Mouse (Mus musculus): ENCODE measurements around the gene Vmn1r93. TPM values are rescaled to one million over a fixed set of nuclear protein-coding genes. Genes with fewer than 3 reads are reported as not detected.
"Not testable (repeated sequence)": the region's sequence is repeated elsewhere in the genome, so short reads cannot be mapped to it uniquely, and the experiment has no call there.

Gene Vmn1r93
- not detected in 2 replicates for polyA plus RNA-seq (2015; fragmentation: Nextera tagmentation; extraction: Ambion mirVana)

DNA sequence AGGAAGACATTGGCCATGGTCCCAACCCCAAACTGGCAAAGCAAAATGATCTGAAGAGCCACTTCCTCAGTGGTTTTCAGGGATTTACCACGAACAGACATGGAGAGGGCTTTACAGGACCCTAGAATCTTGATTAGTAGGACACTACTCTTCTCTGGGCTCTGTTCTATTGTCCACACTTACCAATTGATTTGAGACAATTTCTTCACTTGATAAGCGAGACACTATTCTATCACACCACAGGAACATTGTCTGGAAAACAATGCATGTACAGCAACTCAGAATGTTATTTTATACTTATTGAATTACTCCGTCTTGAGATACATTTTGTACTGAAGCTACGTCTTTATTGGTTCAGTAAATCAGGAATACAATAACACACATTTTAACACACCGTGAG lies at the start of gene Vmn1r93:
Gene Vmn1r93, minus strand, starts transcription at position 101 of the 400 bp plus-strand sequence.
- not testable (repeated sequence) for H3K27ac ChIP-seq; H3K36me3 ChIP-seq; H3K4me3 ChIP-seq; H3K9me3 ChIP-seq; H3K27me3 ChIP-seq; ATAC-seq (ENCODE audit: low FRiP score, low read depth); H3K4me2 ChIP-seq (replicated peaks); H3K4me1 ChIP-seq; H3K9ac ChIP-seq
- no CpG with 5 or more reads among the region's 5 CpGs for WGBS

DNA sequence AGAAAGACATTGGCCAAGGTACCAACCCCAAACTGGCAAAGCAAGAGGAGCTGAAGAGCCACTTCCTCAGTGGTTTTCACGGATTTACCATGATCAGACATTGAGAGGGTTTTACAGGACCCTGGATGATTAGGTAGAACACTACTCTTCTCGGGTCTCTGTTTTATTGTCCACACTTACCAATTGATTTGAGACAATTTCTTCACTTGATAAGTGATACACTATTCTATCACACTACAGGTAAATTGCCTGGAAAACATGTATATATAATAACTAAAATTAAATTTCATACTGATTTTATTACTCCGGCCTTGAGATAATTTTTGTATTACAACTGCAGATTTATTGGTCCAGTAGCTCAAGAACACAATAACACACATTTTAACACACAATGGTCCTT lies 29.4 kb upstream of the Vmn1r93 start, which contains the start of gene Vmn1r94:
Gene Vmn1r94, minus strand, starts transcription at position 101 of the 400 bp plus-strand sequence.
- WGBS = no CpG with 5 or more reads among the region's 3 CpGs

GRCm38 (mm10) chr7:20122479-20122878 lies 16.4 kb downstream of the Vmn1r93 start, which contains the start of gene Gm16442:
TSS of gene Gm16442 (minus strand) at chr7:20122579.
- H3K4me3 ChIP-seq; H3K4me1 ChIP-seq; H3K27ac ChIP-seq; H3K36me3 ChIP-seq; ATAC-seq (ENCODE audit: low FRiP score, low read depth); H3K9ac ChIP-seq; H3K27me3 ChIP-seq; H3K4me2 ChIP-seq (replicated peaks); H3K9me3 ChIP-seq: not testable (repeated sequence)
- WGBS = no CpG with 5 or more reads among the region's 2 CpGs

More for the DNA sequence above, 29.4 kb upstream of the Vmn1r93 start, which contains the start of gene Vmn1r94:
- H3K36me3 ChIP-seq; H3K4me1 ChIP-seq; H3K9ac ChIP-seq; H3K4me2 ChIP-seq (replicated peaks); ATAC-seq (ENCODE audit: low FRiP score, low read depth); H3K9me3 ChIP-seq; H3K27me3 ChIP-seq; H3K27ac ChIP-seq; H3K4me3 ChIP-seq: not testable (repeated sequence)

GRCm38 (mm10) chr7:20099380-20099779 lies 39.5 kb downstream of the Vmn1r93 start, which contains the start of gene Vmn1r91:
TSS of gene Vmn1r91 (plus strand) at chr7:20099680.
- WGBS = 82% methylated on average over 5 of the region's 5 CpGs
- H3K4me1 ChIP-seq; ATAC-seq (ENCODE audit: low FRiP score, low read depth); H3K4me3 ChIP-seq; H3K27ac ChIP-seq; H3K9ac ChIP-seq; H3K4me2 ChIP-seq (replicated peaks); H3K36me3 ChIP-seq; H3K27me3 ChIP-seq; H3K9me3 ChIP-seq: not testable (repeated sequence)

Other genes with a start within 250 kb of the Vmn1r93 start
- 11.3 and 11.8 TPM in 2 replicates for gene Pvr, start 217.9 kb downstream of the Vmn1r93 start, polyA plus RNA-seq (2015; fragmentation: Nextera tagmentation; extraction: Ambion mirVana)
- gene Igsf23, start 188.3 kb downstream of the Vmn1r93 start, polyA plus RNA-seq (2015; fragmentation: Nextera tagmentation; extraction: Ambion mirVana) = 0.08 TPM in 1 of 2 replicates, not detected in the other
- gene Ceacam20, start 173.7 kb downstream of the Vmn1r93 start, polyA plus RNA-seq (2015; fragmentation: Nextera tagmentation; extraction: Ambion mirVana) = not detected in 2 replicates
- gene Nlrp9b, start 147.6 kb downstream of the Vmn1r93 start, polyA plus RNA-seq (2015; fragmentation: Nextera tagmentation; extraction: Ambion mirVana) = not detected in 2 replicates
- gene Vmn1r91, start 39.4 kb downstream of the Vmn1r93 start, polyA plus RNA-seq (2015; fragmentation: Nextera tagmentation; extraction: Ambion mirVana) = not detected in 2 replicates
- not detected in 2 replicates for gene Gm16442, start 16.5 kb downstream of the Vmn1r93 start, polyA plus RNA-seq (2015; fragmentation: Nextera tagmentation; extraction: Ambion mirVana)
- not detected in 2 replicates for gene Vmn1r94, start 29.3 kb upstream of the Vmn1r93 start, polyA plus RNA-seq (2015; fragmentation: Nextera tagmentation; extraction: Ambion mirVana)
- gene Vmn1r95, start 54.6 kb upstream of the Vmn1r93 start, polyA plus RNA-seq (2015; fragmentation: Nextera tagmentation; extraction: Ambion mirVana) = not detected in 2 replicates
- not detected in 2 replicates for gene Gm6164, start 66.5 kb upstream of the Vmn1r93 start, polyA plus RNA-seq (2015; fragmentation: Nextera tagmentation; extraction: Ambion mirVana)
- not detected in 2 replicates for gene Gm4498, start 94.7 kb upstream of the Vmn1r93 start, polyA plus RNA-seq (2015; fragmentation: Nextera tagmentation; extraction: Ambion mirVana)
- not detected in 2 replicates for gene Gm5890, start 123.7 kb upstream of the Vmn1r93 start, polyA plus RNA-seq (2015; fragmentation: Nextera tagmentation; extraction: Ambion mirVana)
- not detected in 2 replicates for gene Gm4133, start 195.0 kb upstream of the Vmn1r93 start, polyA plus RNA-seq (2015; fragmentation: Nextera tagmentation; extraction: Ambion mirVana)
- gene Gm5728, start 236.3 kb upstream of the Vmn1r93 start, polyA plus RNA-seq (2015; fragmentation: Nextera tagmentation; extraction: Ambion mirVana) = not detected in 2 replicates

All from limb, embryonic 13.5 days (tissue).